Mouse (Mus musculus): ENCODE measurements around the gene Trim75. TPM values are rescaled to one million over a fixed set of nuclear protein-coding genes. Genes with fewer than 3 reads are reported as not detected.

The Trim75 gene
- polyA plus RNA-seq, 2 experiments = not detected

- ATAC-seq (ENCODE audit: insufficient read depth) (no peak), DNase-seq (ENCODE audit: low read depth in 3 of 3, low spot score in 3 of 3) (no peak)
- no peak overlapping the region for H3K4me3 ChIP-seq (ENCODE audit: insufficient read depth in 1 of 2, low read depth in 2 of 2, low read length in 2 of 2)
- WGBS (ENCODE audit: insufficient replicate concordance) = 16% methylated on average over 5 of the region's 5 CpGs
- H3K9ac ChIP-seq (replicated peaks) = no peak overlapping the region
- no peaks in the 10 kb centered on the region for H3K36me3 ChIP-seq (replicated peaks; ENCODE audit: control insufficient read depth, insufficient read depth, low read depth)
- TF ChIP-seq CTCF (IDR thresholded peaks at IDR 0.05; ENCODE audit: low read depth) (peak; percentile 27; the same call in 1 of the 2 replicates), EP300 (IDR thresholded peaks at IDR 0.05; ENCODE audit: low read depth) (no peak)
- H3K9me3 ChIP-seq (ENCODE audit: control insufficient read depth, low read length) = no peaks in the 10 kb centered on the region; the same call in 1 of the 2 replicates
- no peak overlapping the region for H3K4me2 ChIP-seq (ENCODE audit: low read depth)
- no peak overlapping the region for H3K27ac ChIP-seq
- peaks cover 0 to 6% of the 10 kb centered on the region in 2 experiments; a peak in 1 of 4 replicates for H3K4me1 ChIP-seq (replicated peaks; ENCODE audit: control insufficient read depth in 2 of 2, insufficient read depth in 2 of 2, low read length in 1 of 2)
- H3K27me3 ChIP-seq (ENCODE audit: control insufficient read depth, insufficient read depth, low read length) = no peaks in the 10 kb centered on the region
Measured at GRCm38 (mm10) chr8:64944831-64945230, 42.8 kb downstream of the Trim75 start.

- Histone ChIP-seq H3K27ac (no peak overlapping the region), H3K27me3 (ENCODE audit: control insufficient read depth, insufficient read depth, low read length) (no peaks in the 10 kb centered on the region), H3K9me3 (ENCODE audit: control insufficient read depth, low read length) (no peaks in the 10 kb centered on the region; the same call in 1 of the 2 replicates), H3K9ac (replicated peaks) (no peak overlapping the region), H3K36me3 (replicated peaks; ENCODE audit: control insufficient read depth, insufficient read depth, low read depth) (no peaks in the 10 kb centered on the region), H3K4me3 (ENCODE audit: insufficient read depth in 1 of 2, low read depth in 2 of 2, low read length in 2 of 2) (no peak overlapping the region), H3K4me2 (ENCODE audit: low read depth) (no peak overlapping the region), H3K4me1 (replicated peaks; ENCODE audit: control insufficient read depth in 2 of 2, insufficient read depth in 2 of 2, low read length in 1 of 2) (peaks cover 0 to 6% of the 10 kb centered on the region in 2 experiments; a peak in 1 of 4 replicates)
- no peak for DNase-seq (ENCODE audit: low read depth in 3 of 3, low spot score in 3 of 3)
- no peak for TF ChIP-seq CTCF (IDR thresholded peaks at IDR 0.05; ENCODE audit: low read depth)
- no peak for TF ChIP-seq EP300 (IDR thresholded peaks at IDR 0.05; ENCODE audit: low read depth)
- 20% methylated on average over 5 of the region's 5 CpGs for WGBS (ENCODE audit: insufficient replicate concordance)
- ATAC-seq (ENCODE audit: insufficient read depth) = no peak
Measured at GRCm38 (mm10) chr8:64942946-64943345, 44.7 kb downstream of the Trim75 start.

- no peak for ATAC-seq (ENCODE audit: insufficient read depth)
- 14% methylated on average over 9 of the region's 9 CpGs for WGBS (ENCODE audit: insufficient replicate concordance)
- TF ChIP-seq EP300 (IDR thresholded peaks at IDR 0.05; ENCODE audit: low read depth) (no peak), CTCF (IDR thresholded peaks at IDR 0.05; ENCODE audit: low read depth) (peak; percentile 91)
Measured at GRCm38 (mm10) chr8:64941495-64941894, 46.1 kb downstream of the Trim75 start.

GRCm38 (mm10) chr8:64941019-64941418 is 46.6 kb downstream of the Trim75 start:
- Histone ChIP-seq H3K9me3 (ENCODE audit: control insufficient read depth, low read length) (no peaks in the 10 kb centered on the region; the same call in 1 of the 2 replicates), H3K4me1 (replicated peaks; ENCODE audit: control insufficient read depth in 2 of 2, insufficient read depth in 2 of 2, low read length in 1 of 2) (peaks cover 0 to 3% of the 10 kb centered on the region in 2 experiments; a peak in 1 of 4 replicates), H3K36me3 (replicated peaks; ENCODE audit: control insufficient read depth, insufficient read depth, low read depth) (no peaks in the 10 kb centered on the region), H3K27ac (no peak overlapping the region), H3K9ac (replicated peaks) (no peak overlapping the region), H3K27me3 (ENCODE audit: control insufficient read depth, insufficient read depth, low read length) (no peaks in the 10 kb centered on the region), H3K4me3 (ENCODE audit: insufficient read depth in 1 of 2, low read depth in 2 of 2, low read length in 2 of 2) (no peak overlapping the region), H3K4me2 (ENCODE audit: low read depth) (no peak overlapping the region)
- DNase-seq (ENCODE audit: low read depth in 3 of 3, low spot score in 3 of 3) (no peak), ATAC-seq (ENCODE audit: insufficient read depth) (no peak)
- no peak for TF ChIP-seq CTCF (IDR thresholded peaks at IDR 0.05; ENCODE audit: low read depth)
- TF ChIP-seq EP300 (IDR thresholded peaks at IDR 0.05; ENCODE audit: low read depth) = no peak
- 62% methylated on average over 8 of the region's 8 CpGs for WGBS (ENCODE audit: insufficient replicate concordance)

More at GRCm38 (mm10) chr8:64941495-64941894, 46.1 kb downstream of the Trim75 start:
- Histone ChIP-seq H3K4me1 (replicated peaks; ENCODE audit: control insufficient read depth in 2 of 2, insufficient read depth in 2 of 2, low read length in 1 of 2) (peaks cover 0 to 6% of the 10 kb centered on the region in 2 experiments; a peak in 1 of 4 replicates), H3K27ac (no peak overlapping the region), H3K4me2 (ENCODE audit: low read depth) (no peak overlapping the region), H3K9me3 (ENCODE audit: control insufficient read depth, low read length) (no peaks in the 10 kb centered on the region; the same call in 1 of the 2 replicates), H3K4me3 (ENCODE audit: insufficient read depth in 1 of 2, low read depth in 2 of 2, low read length in 2 of 2) (no peak overlapping the region), H3K36me3 (replicated peaks; ENCODE audit: control insufficient read depth, insufficient read depth, low read depth) (no peaks in the 10 kb centered on the region), H3K27me3 (ENCODE audit: control insufficient read depth, insufficient read depth, low read length) (no peaks in the 10 kb centered on the region), H3K9ac (replicated peaks) (no peak overlapping the region)
- peak; percentile 17 to 42 (median 40) for DNase-seq (ENCODE audit: low read depth in 3 of 3, low spot score in 3 of 3)

- Histone ChIP-seq H3K27me3 (ENCODE audit: control insufficient read depth, insufficient read depth, low read length) (no peaks in the 10 kb centered on the region), H3K9ac (replicated peaks) (no peak overlapping the region), H3K9me3 (ENCODE audit: control insufficient read depth, low read length) (no peaks in the 10 kb centered on the region), H3K27ac (no peak overlapping the region), H3K4me3 (ENCODE audit: insufficient read depth in 1 of 2, low read depth in 2 of 2, low read length in 2 of 2) (no peak overlapping the region), H3K36me3 (replicated peaks; ENCODE audit: control insufficient read depth, insufficient read depth, low read depth) (no peaks in the 10 kb centered on the region), H3K4me2 (ENCODE audit: low read depth) (no peak overlapping the region), H3K4me1 (replicated peaks; ENCODE audit: control insufficient read depth in 2 of 2, insufficient read depth in 2 of 2, low read length in 1 of 2) (no peaks in the 10 kb centered on the region)
- 54% methylated on average over 3 of the region's 3 CpGs for WGBS (ENCODE audit: insufficient replicate concordance)
- DNase-seq (ENCODE audit: low read depth in 3 of 3, low spot score in 3 of 3) (no peak), ATAC-seq (ENCODE audit: insufficient read depth) (no peak)
- no peak for TF ChIP-seq CTCF (IDR thresholded peaks at IDR 0.05; ENCODE audit: low read depth)
- TF ChIP-seq EP300 (IDR thresholded peaks at IDR 0.05; ENCODE audit: low read depth) = no peak
Measured at GRCm38 (mm10) chr8:64934997-64935396, 52.6 kb downstream of the Trim75 start.

Other genes with a start within 250 kb of the Trim75 start
- 2.5 and 3.4 TPM in 2 replicates for gene Klhl2, start 137.8 kb downstream of the Trim75 start, polyA plus RNA-seq (2012; rRNA removed)
- 2.7 and 3.1 TPM in 2 replicates for gene Klhl2, start 137.8 kb downstream of the Trim75 start, polyA plus RNA-seq (2014; fragmentation: Nextera tagmentation; extraction: Ambion mirVana)
- 6.6 and 7.1 TPM in 2 replicates for gene Tmem192, start 40.6 kb downstream of the Trim75 start, polyA plus RNA-seq (2012; rRNA removed)
- gene Tmem192, start 40.6 kb downstream of the Trim75 start, polyA plus RNA-seq (2014; fragmentation: Nextera tagmentation; extraction: Ambion mirVana) = 13.4 and 13.8 TPM in 2 replicates
- gene Trim61, start 30.7 kb upstream of the Trim75 start, polyA plus RNA-seq (2012; rRNA removed) = not detected in 2 replicates
- gene Trim61, start 30.7 kb upstream of the Trim75 start, polyA plus RNA-seq (2014; fragmentation: Nextera tagmentation; extraction: Ambion mirVana) = not detected in 2 replicates
- gene Trim60, start 30.8 kb upstream of the Trim75 start, polyA plus RNA-seq (2012; rRNA removed) = not detected in 2 replicates
- not detected in 2 replicates for gene Trim60, start 30.8 kb upstream of the Trim75 start, polyA plus RNA-seq (2014; fragmentation: Nextera tagmentation; extraction: Ambion mirVana)
- 0.23 and 0.27 TPM in 2 replicates for gene Apela, start 49.5 kb upstream of the Trim75 start, polyA plus RNA-seq (2012; rRNA removed)
- 0.37 TPM in 1 of 2 replicates, not detected in the other for gene Apela, start 49.5 kb upstream of the Trim75 start, polyA plus RNA-seq (2014; fragmentation: Nextera tagmentation; extraction: Ambion mirVana)
- not detected in 2 replicates for gene Gm10663, start 87.2 kb upstream of the Trim75 start, polyA plus RNA-seq (2012; rRNA removed)
- gene Gm10663, start 87.2 kb upstream of the Trim75 start, polyA plus RNA-seq (2014; fragmentation: Nextera tagmentation; extraction: Ambion mirVana) = not detected in 2 replicates
- 0.02 and 0.09 TPM in 2 replicates for gene BC030870, start 141.7 kb upstream of the Trim75 start, polyA plus RNA-seq (2012; rRNA removed)
- gene BC030870, start 141.7 kb upstream of the Trim75 start, polyA plus RNA-seq (2014; fragmentation: Nextera tagmentation; extraction: Ambion mirVana) = 0.24 TPM in 1 of 2 replicates, not detected in the other

Measured in liver, embryonic 14.5 days (tissue).